Mouse (Mus musculus) neural tube, embryonic 12.5 days (tissue): ENCODE measurements around the gene Sec11a. TPM values are rescaled to one million over a fixed set of nuclear protein-coding genes. Genes with fewer than 3 reads are reported as not detected.
"Not testable (repeated sequence)": the region's sequence is repeated elsewhere in the genome, so short reads cannot be mapped to it uniquely, and the experiment has no call there.

Source experiments
- ATAC-seq: fragments of 200-750 bp; cut with Nextera tagmentation; 2 replicates; pipeline ENCODE4 v1.8.0; 2017; ENCODE audit warnings: low read depth, mild to moderate bottlenecking, moderate TSS enrichment, moderate library complexity; ENCODE audit not compliant: low FRiP score
- H3K27ac ChIP-seq: fragments of 300-500 bp; sonication (generic); 2 replicates; pipeline ENCODE4 v1.5.1; 2016
- H3K27me3 ChIP-seq: fragments of 300-500 bp; sonication (generic); replicated peaks from 2 replicates; pipeline ENCODE4 v1.6.1; 2016; ENCODE audit warnings: mild to moderate bottlenecking
- H3K36me3 ChIP-seq: fragments of 300-500 bp; sonication (generic); 2 replicates; pipeline ENCODE4 v1.6.1; 2016; ENCODE audit warnings: mild to moderate bottlenecking
- H3K4me1 ChIP-seq: fragments of 300-500 bp; sonication (generic); 2 replicates; pipeline ENCODE4 v1.6.1; 2016
- H3K4me2 ChIP-seq: fragments of 300-500 bp; sonication (generic); replicated peaks from 2 replicates; pipeline ENCODE4 v1.6.1; 2016; ENCODE audit warnings: mild to moderate bottlenecking
- H3K4me3 ChIP-seq: fragments of 300-500 bp; sonication (generic); 2 replicates; pipeline ENCODE4 v1.5.1; 2016
- H3K9ac ChIP-seq: fragments of 300-500 bp; sonication (generic); 2 replicates; pipeline ENCODE4 v1.6.1; 2016; ENCODE audit warnings: mild to moderate bottlenecking
- H3K9me3 ChIP-seq: fragments of 300-500 bp; sonication (generic); 2 replicates; pipeline ENCODE4 v1.6.1; 2016; ENCODE audit warnings: mild to moderate bottlenecking
- WGBS: fragments of 180-500 bp; shearing (Covaris S2); methylation state at CpG from one replicate; pipeline ENCODE4 v1.1.7; 2016; 5-methylcytosine and 5-hydroxymethylcytosine counted together
- polyA plus RNA-seq: library from polyadenylated mRNA; unstranded; fragments of >200 nt; fragmentation: Nextera tagmentation; extraction: Ambion mirVana; gene quantifications from 2 replicates; pipeline ENCODE4 v1.2.1, GENCODE M21; 2016

Sec11a gene
- polyA plus RNA-seq, 1 experiment from 2014 or later = 170 TPM

DNA sequence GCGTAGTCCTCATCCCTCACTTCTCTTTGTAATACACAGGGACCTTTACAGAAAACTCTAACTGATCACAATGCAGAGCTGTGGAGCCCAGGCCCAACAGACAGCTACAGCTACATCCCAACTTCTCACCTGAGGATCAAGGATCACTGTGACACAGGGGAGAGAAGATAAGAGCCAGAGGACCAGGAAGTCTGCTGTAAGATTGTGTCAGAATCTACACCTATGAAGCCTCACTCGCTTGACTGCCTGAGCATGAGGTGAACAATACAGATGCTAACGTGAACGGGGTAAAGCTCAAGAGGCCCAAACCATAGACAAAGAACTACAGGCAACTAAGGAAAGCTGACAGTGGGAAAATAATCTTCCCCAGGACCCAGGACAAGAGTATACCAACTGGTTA lies 7.8 kb downstream of the Sec11a start:
- no peak overlapping the region for H3K9ac ChIP-seq
- ATAC-seq = no peak
- H3K9me3 ChIP-seq = no peaks in the 10 kb centered on the region
- H3K4me2 ChIP-seq = no peak overlapping the region
- H3K4me1 ChIP-seq = no peaks in the 10 kb centered on the region
- no peak overlapping the region for H3K4me3 ChIP-seq
- H3K27ac ChIP-seq = no peak overlapping the region
- WGBS = 94% methylated on average over 4 of the region's 4 CpGs
- peaks cover 11% of the 10 kb centered on the region for H3K36me3 ChIP-seq
- no peaks in the 10 kb centered on the region for H3K27me3 ChIP-seq

GRCm38 (mm10) chr7:80937304-80937666 lies 10.3 kb downstream of the Sec11a start:
- H3K4me3 ChIP-seq, H3K27me3 ChIP-seq, H3K27ac ChIP-seq, H3K9ac ChIP-seq, H3K4me2 ChIP-seq, H3K4me1 ChIP-seq, H3K9me3 ChIP-seq, ATAC-seq: not testable (repeated sequence)
- H3K36me3 ChIP-seq = peaks cover 22% of the 10 kb centered on the region

GRCm38 (mm10) chr7:80936617-80937303 lies 10.8 kb downstream of the Sec11a start:
- not testable (repeated sequence) for H3K4me3 ChIP-seq, H3K4me2 ChIP-seq, ATAC-seq, H3K27me3 ChIP-seq, H3K27ac ChIP-seq, H3K4me1 ChIP-seq, H3K9me3 ChIP-seq, H3K9ac ChIP-seq
- 77% methylated on average over 7 of the region's 7 CpGs for WGBS
- peaks cover 25% of the 10 kb centered on the region for H3K36me3 ChIP-seq

DNA sequence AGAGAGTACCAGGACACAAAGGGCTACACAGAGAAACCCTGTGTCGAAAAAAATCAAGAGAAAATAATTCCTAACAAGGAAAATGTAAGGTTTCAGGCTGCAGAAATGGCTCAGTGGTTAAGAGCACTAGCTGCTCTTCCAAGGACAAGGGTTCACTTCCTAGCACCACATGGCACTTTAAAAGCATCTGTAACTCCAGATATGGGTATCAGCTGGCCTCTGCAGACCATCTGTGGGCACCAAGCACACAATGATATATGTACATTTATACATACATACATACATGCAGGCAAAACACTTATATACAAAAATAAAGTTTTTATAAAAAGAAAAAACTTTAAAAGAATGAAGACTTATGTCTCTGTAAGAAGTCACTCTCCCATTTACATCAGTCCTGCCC lies 11.7 kb downstream of the Sec11a start:
- no peaks in the 10 kb centered on the region for H3K4me1 ChIP-seq

GRCm38 (mm10) chr7:80932777-80933176 lies 14.8 kb downstream of the Sec11a start:
- H3K27me3 ChIP-seq = no peaks in the 10 kb centered on the region
- H3K9me3 ChIP-seq = no peaks in the 10 kb centered on the region
- no peaks in the 10 kb centered on the region for H3K4me1 ChIP-seq
- H3K4me2 ChIP-seq = no peak overlapping the region
- ATAC-seq = no peak
- 85% methylated on average over 1 of the region's 1 CpGs for WGBS
- no peak overlapping the region for H3K9ac ChIP-seq
- peaks cover 31% of the 10 kb centered on the region for H3K36me3 ChIP-seq
- H3K4me3 ChIP-seq = no peak overlapping the region
- H3K27ac ChIP-seq = no peak overlapping the region

More for the DNA sequence above, 11.7 kb downstream of the Sec11a start:
- no peak for ATAC-seq
- Histone ChIP-seq H3K4me2 (no peak overlapping the region), H3K4me3 (no peak overlapping the region), H3K27ac (no peak overlapping the region), H3K9me3 (no peaks in the 10 kb centered on the region), H3K27me3 (no peaks in the 10 kb centered on the region), H3K36me3 (peaks cover 29% of the 10 kb centered on the region), H3K9ac (no peak overlapping the region)
- 100% methylated on average over 1 of the region's 1 CpGs for WGBS

- Histone ChIP-seq H3K9ac (no peak overlapping the region), H3K9me3 (no peaks in the 10 kb centered on the region), H3K27ac (no peak overlapping the region), H3K27me3 (no peaks in the 10 kb centered on the region), H3K36me3 (peaks cover 38% of the 10 kb centered on the region), H3K4me3 (no peak overlapping the region), H3K4me2 (no peak overlapping the region), H3K4me1 (no peaks in the 10 kb centered on the region)
- WGBS = 86% methylated on average over 8 of the region's 8 CpGs
- no peak for ATAC-seq
Observed at GRCm38 (mm10) chr7:80931618-80932207, 15.9 kb downstream of the Sec11a start.

GRCm38 (mm10) chr7:80923165-80923564 lies 24.4 kb downstream of the Sec11a start:
- no peaks in the 10 kb centered on the region for H3K4me1 ChIP-seq
- H3K4me3 ChIP-seq = no peak overlapping the region
- no peaks in the 10 kb centered on the region for H3K9me3 ChIP-seq
- peaks cover 68% of the 10 kb centered on the region for H3K36me3 ChIP-seq
- H3K9ac ChIP-seq = no peak overlapping the region
- no peak overlapping the region for H3K4me2 ChIP-seq
- H3K27me3 ChIP-seq = no peaks in the 10 kb centered on the region
- no peak overlapping the region for H3K27ac ChIP-seq
- ATAC-seq = no peak
- WGBS = 92% methylated on average over 2 of the region's 2 CpGs

DNA sequence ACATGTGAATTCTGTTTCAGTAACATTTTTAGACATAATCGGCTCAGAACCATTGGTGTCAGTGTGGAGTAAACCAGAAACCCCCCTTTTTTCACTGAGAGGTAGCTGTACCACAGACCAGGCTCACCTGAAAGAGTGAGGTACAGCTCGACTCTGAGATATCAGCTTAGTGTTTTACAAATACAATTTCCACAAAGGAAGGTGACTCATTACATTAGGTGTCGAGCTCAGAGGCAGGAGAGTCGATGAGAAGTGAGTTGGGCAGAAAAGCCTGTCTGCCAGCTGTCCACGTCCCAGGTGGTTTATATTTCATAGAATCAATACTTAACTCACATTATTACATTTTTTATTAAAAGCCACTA lies 28.0 kb downstream of the Sec11a start:
- whole genome bisulfite sequencing = 92% methylated on average over 5 of the region's 5 CpGs
- Histone ChIP-seq H3K27ac (no peak overlapping the region), H3K27me3 (no peaks in the 10 kb centered on the region), H3K9me3 (no peaks in the 10 kb centered on the region), H3K36me3 (peaks cover 75% of the 10 kb centered on the region), H3K4me1 (no peaks in the 10 kb centered on the region), H3K4me3 (no peak overlapping the region), H3K9ac (no peak overlapping the region), H3K4me2 (no peak overlapping the region)
- ATAC-seq = no peak

GRCm38 (mm10) chr7:80918982-80919646 lies 28.5 kb downstream of the Sec11a start:
- Histone ChIP-seq H3K9me3 (no peaks in the 10 kb centered on the region), H3K4me3 (no peak overlapping the region), H3K36me3 (peaks cover 75% of the 10 kb centered on the region), H3K27ac (no peak overlapping the region), H3K4me1 (no peaks in the 10 kb centered on the region), H3K4me2 (no peak overlapping the region), H3K27me3 (no peaks in the 10 kb centered on the region), H3K9ac (no peak overlapping the region)
- no peak for ATAC-seq
- 87% methylated on average over 8 of the region's 8 CpGs for WGBS

- no peaks in the 10 kb centered on the region for H3K4me1 ChIP-seq
- H3K27ac ChIP-seq = no peak overlapping the region
- no peaks in the 10 kb centered on the region for H3K9me3 ChIP-seq
- no peaks in the 10 kb centered on the region for H3K27me3 ChIP-seq
- H3K4me2 ChIP-seq = no peak overlapping the region
- H3K4me3 ChIP-seq = no peak overlapping the region
- peaks cover 80% of the 10 kb centered on the region for H3K36me3 ChIP-seq
- WGBS = 89% methylated on average over 4 of the region's 4 CpGs
- no peak overlapping the region for H3K9ac ChIP-seq
- no peak for ATAC-seq
Observed at GRCm38 (mm10) chr7:80917916-80918465, 29.6 kb downstream of the Sec11a start.

DNA sequence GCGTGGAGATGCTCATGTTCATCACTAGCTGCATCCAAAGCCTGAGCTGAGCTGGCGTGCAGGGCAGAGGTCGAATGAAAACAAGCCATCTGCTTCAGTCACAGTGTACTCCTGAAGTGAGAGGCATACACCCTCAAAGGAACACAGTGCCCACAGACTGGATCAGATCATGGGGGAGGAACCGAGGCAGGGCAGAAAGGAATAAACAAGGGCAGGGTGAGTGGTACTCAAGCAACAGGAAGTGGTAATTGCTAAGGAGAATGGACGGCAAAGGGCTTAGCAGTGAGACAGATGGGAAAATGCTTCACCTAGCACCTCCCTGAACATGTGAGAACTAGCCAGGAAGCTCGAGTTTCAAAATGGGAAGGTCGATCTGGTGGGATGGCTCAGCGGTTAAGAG lies 35.1 kb downstream of the Sec11a start:
- H3K4me3 ChIP-seq = no peak overlapping the region
- H3K4me2 ChIP-seq = no peak overlapping the region
- no peaks in the 10 kb centered on the region for H3K9me3 ChIP-seq
- H3K36me3 ChIP-seq = peaks cover 81% of the 10 kb centered on the region
- H3K27ac ChIP-seq = no peak overlapping the region
- no peak overlapping the region for H3K9ac ChIP-seq
- no peaks in the 10 kb centered on the region for H3K27me3 ChIP-seq
- no peaks in the 10 kb centered on the region for H3K4me1 ChIP-seq
- WGBS = 89% methylated on average over 8 of the region's 8 CpGs
- ATAC-seq = no peak

- H3K4me3 ChIP-seq = no peak overlapping the region
- no peak overlapping the region for H3K9ac ChIP-seq
- H3K4me1 ChIP-seq = no peaks in the 10 kb centered on the region
- no peak overlapping the region for H3K27ac ChIP-seq
- no peak for ATAC-seq
- peaks cover 72% of the 10 kb centered on the region for H3K36me3 ChIP-seq
- H3K4me2 ChIP-seq = no peak overlapping the region
- WGBS = 84% methylated on average over 7 of the region's 7 CpGs
- no peaks in the 10 kb centered on the region for H3K27me3 ChIP-seq
- H3K9me3 ChIP-seq = no peaks in the 10 kb centered on the region
Observed at GRCm38 (mm10) chr7:80911053-80911452, 36.5 kb downstream of the Sec11a start.
